Mouse (Mus musculus) embryonic fibroblast, embryonic 13.5 days (primary cell): ENCODE measurements at regions not wholly inside any gene's neighbourhood (a gene's known extent, or its start where the extent isn't known, plus 50 kb on each side); places are given as distances from the start of the nearest gene placed in this dataset.

Experiments
- H3K27ac ChIP-seq: 2 replicates; pipeline ENCODE4 v1.5.1; 2012; ENCODE audit warnings: low read length, control low read depth, inconsistent platforms; ENCODE audit not compliant: insufficient read depth
- H3K4me1 ChIP-seq: 2 replicates; pipeline ENCODE4 v1.6.1; 2011; ENCODE audit warnings: low read length; ENCODE audit not compliant: control insufficient read depth, insufficient read depth
- H3K4me3 ChIP-seq: 2 replicates; pipeline ENCODE4 v1.5.1; 2011; ENCODE audit warnings: mild to moderate bottlenecking, control low read depth, low read length; ENCODE audit not compliant: insufficient read depth
- CTCF ChIP-seq: IDR thresholded peaks from 2 replicates; pipeline ENCODE4 v1.5.1; 2011; ENCODE audit warnings: mild to moderate bottlenecking, control low read depth, low read length, moderate library complexity, borderline replicate concordance; ENCODE audit not compliant: insufficient read depth
- POLR2A ChIP-seq: IDR thresholded peaks from 2 replicates; pipeline ENCODE4 v1.6.1; 2011; ENCODE audit warnings: low read depth, mild to moderate bottlenecking, control low read depth, low read length, moderate library complexity

- Histone ChIP-seq H3K4me1 (no peaks in the 10 kb centered on the region), H3K27ac (no peak overlapping the region), H3K4me3 (no peak overlapping the region)
- no peak for TF ChIP-seq CTCF
- TF ChIP-seq POLR2A = no peak
Measured at GRCm38 (mm10) chr5:16424745-16425144, 128.6 kb upstream of the Hgf start.

GRCm38 (mm10) chr5:16425302-16425701 is 128.0 kb upstream of the Hgf start:
- no peaks in the 10 kb centered on the region for H3K4me1 ChIP-seq
- TF ChIP-seq CTCF (no peak), POLR2A (no peak)
- no peak overlapping the region for H3K27ac ChIP-seq
- H3K4me3 ChIP-seq = no peak overlapping the region

GRCm38 (mm10) chr5:16426306-16426705 is 127.0 kb upstream of the Hgf start:
- H3K4me1 ChIP-seq = no peaks in the 10 kb centered on the region
- no peak overlapping the region for H3K4me3 ChIP-seq
- H3K27ac ChIP-seq = no peak overlapping the region
- TF ChIP-seq POLR2A (no peak), CTCF (no peak)

GRCm38 (mm10) chr5:16434586-16434985 is 118.7 kb upstream of the Hgf start:
- Histone ChIP-seq H3K4me3 (no peak overlapping the region), H3K27ac (no peak overlapping the region), H3K4me1 (no peaks in the 10 kb centered on the region)
- TF ChIP-seq CTCF (no peak), POLR2A (no peak)

- Histone ChIP-seq H3K4me1 (no peaks in the 10 kb centered on the region), H3K27ac (no peak overlapping the region)
- no peak for TF ChIP-seq POLR2A
- no peak for TF ChIP-seq CTCF
Measured at GRCm38 (mm10) chr5:16445056-16445455, 108.2 kb upstream of the Hgf start.

GRCm38 (mm10) chr5:16446977-16447376 is 106.3 kb upstream of the Hgf start:
- Histone ChIP-seq H3K4me1 (no peaks in the 10 kb centered on the region), H3K27ac (no peak overlapping the region), H3K4me3 (no peak overlapping the region)
- no peak for TF ChIP-seq CTCF
- TF ChIP-seq POLR2A = no peak

More at GRCm38 (mm10) chr5:16445056-16445455, 108.2 kb upstream of the Hgf start:
- H3K4me3 ChIP-seq = no peak overlapping the region

- TF ChIP-seq POLR2A (no peak), CTCF (no peak)
- Histone ChIP-seq H3K27ac (no peak overlapping the region), H3K4me3 (no peak overlapping the region), H3K4me1 (no peaks in the 10 kb centered on the region)
Measured at GRCm38 (mm10) chr5:16461795-16462194, 91.5 kb upstream of the Hgf start.

GRCm38 (mm10) chr5:16466266-16466665 is 87.0 kb upstream of the Hgf start:
- no peak overlapping the region for H3K27ac ChIP-seq
- TF ChIP-seq POLR2A = no peak
- no peak for TF ChIP-seq CTCF
- H3K4me1 ChIP-seq = peaks cover 6% of the 10 kb centered on the region
- no peak overlapping the region for H3K4me3 ChIP-seq

GRCm38 (mm10) chr5:16468560-16468959 is 84.7 kb upstream of the Hgf start:
- no peak overlapping the region for H3K4me3 ChIP-seq
- H3K27ac ChIP-seq = no peak overlapping the region
- TF ChIP-seq POLR2A (no peak), CTCF (no peak)
- H3K4me1 ChIP-seq = peaks cover 6% of the 10 kb centered on the region

- Histone ChIP-seq H3K4me3 (no peak overlapping the region), H3K27ac (no peak overlapping the region), H3K4me1 (peaks cover 6% of the 10 kb centered on the region)
- TF ChIP-seq POLR2A (no peak), CTCF (no peak)
Measured at GRCm38 (mm10) chr5:16469221-16469620, 84.1 kb upstream of the Hgf start.

GRCm38 (mm10) chr5:16469644-16470275 is 83.5 kb upstream of the Hgf start:
- Histone ChIP-seq H3K27ac (peak overlapping the region; percentile 89), H3K4me1 (peaks cover 6% of the 10 kb centered on the region), H3K4me3 (no peak overlapping the region)
- TF ChIP-seq CTCF (no peak), POLR2A (peak; percentile 30; the same call in 1 of the 2 replicates)
